Mouse (Mus musculus) heart, postnatal 14 days (tissue): ENCODE measurements at regions not wholly inside any gene's neighbourhood (a gene's known extent, or its start where the extent isn't known, plus 50 kb on each side); places are given as distances from the start of the nearest gene placed in this dataset.

ENCODE experiments used
- DNase-seq, 2 experiments: peaks; one replicate each; pipeline ENCODE4 v3.0.0; 2021 to 2022
- intact Hi-C: fragments of 180-260 bp; cut with DNase I; formaldehyde crosslinking; loops from one replicate; pipeline ENCODE4 v1.15.1; 2025

GRCm38 (mm10) chr4:152686509-152687081 lies 208.9 kb upstream of the Kcnab2 start:
- no peak for DNase-seq
- intact Hi-C loops: no loop called here

- no peak for DNase-seq
- intact Hi-C loops: no loop called here
Measured at GRCm38 (mm10) chr4:152674140-152674539, 196.5 kb upstream of the Kcnab2 start.

- DNase-seq: peak in 1 of 2 experiments; percentile 13
- intact Hi-C loops: no loop called here
Measured at GRCm38 (mm10) chr4:152663482-152663881, 185.8 kb upstream of the Kcnab2 start.

GRCm38 (mm10) chr4:152663069-152663468 lies 185.4 kb upstream of the Kcnab2 start:
- no peak for DNase-seq
- intact Hi-C loops: no loop called here

- intact Hi-C loops: no loop called here
- no peak for DNase-seq
Measured at GRCm38 (mm10) chr4:152662439-152662838, 184.8 kb upstream of the Kcnab2 start.

- intact Hi-C loops: no loop called here
- no peak for DNase-seq
Measured at GRCm38 (mm10) chr4:152650198-152650597, 172.5 kb upstream of the Kcnab2 start.

- intact Hi-C loops: no loop called here
- DNase-seq: peak; percentile 23 to 30
Measured at GRCm38 (mm10) chr4:152647620-152648019, 169.9 kb upstream of the Kcnab2 start.

GRCm38 (mm10) chr4:152647084-152647483 lies 169.4 kb upstream of the Kcnab2 start:
- intact Hi-C loops: no loop called here
- DNase-seq: no peak

- peak in 1 of 2 experiments; percentile 25 for DNase-seq
- intact Hi-C loops: no loop called here
Measured at GRCm38 (mm10) chr4:152637088-152637487, 159.4 kb upstream of the Kcnab2 start.

- intact Hi-C loops: no loop called here
- DNase-seq: no peak
Measured at GRCm38 (mm10) chr4:152633896-152634295, 156.2 kb upstream of the Kcnab2 start.

GRCm38 (mm10) chr4:152628111-152628510 lies 150.4 kb upstream of the Kcnab2 start:
- DNase-seq: no peak
- intact Hi-C loops: loop anchor here (10.0 kb wide), 1 partner anchor 857 kb away; the partner anchor contains the start of gene Ajap1

- peak; percentile 66 to 73 for DNase-seq
- intact Hi-C loops: loop anchor here (10.0 kb wide), 1 partner anchor 859 kb away; the partner anchor contains the start of gene Ajap1
Measured at GRCm38 (mm10) chr4:152625032-152626003, 147.6 kb upstream of the Kcnab2 start.

- intact Hi-C loops: loop anchor here (10.0 kb wide), 1 partner anchor 863 kb away; the partner anchor contains the start of gene Ajap1
- no peak for DNase-seq
Measured at GRCm38 (mm10) chr4:152622022-152622777, 144.5 kb upstream of the Kcnab2 start.

GRCm38 (mm10) chr4:152617636-152618035 lies 140.0 kb upstream of the Kcnab2 start:
- intact Hi-C loops: no loop called here
- DNase-seq: no peak

GRCm38 (mm10) chr4:152615155-152615554 lies 137.5 kb upstream of the Kcnab2 start:
- intact Hi-C loops: no loop called here
- DNase-seq: no peak

GRCm38 (mm10) chr4:152614356-152615100 lies 136.9 kb upstream of the Kcnab2 start:
- DNase-seq: no peak
- intact Hi-C loops: no loop called here
